Mouse (Mus musculus) limb, embryonic 13.5 days (tissue): ENCODE results near the gene Gcnt1. TPM values are rescaled to one million over a fixed set of nuclear protein-coding genes. Genes with fewer than 3 reads are reported as not detected.

ENCODE experiments used
- ATAC-seq: fragments of 200-750 bp; cut with Nextera tagmentation; 2 replicates; pipeline ENCODE4 v1.8.0; 2017; ENCODE audit warnings: low read depth, moderate number of reproducible peaks, moderate TSS enrichment; ENCODE audit not compliant: low FRiP score
- H3K27ac ChIP-seq: fragments of 300-500 bp; sonication (generic); 2 replicates; pipeline ENCODE4 v1.5.1; 2015; ENCODE audit warnings: inconsistent platforms, mild to moderate bottlenecking, moderate library complexity
- H3K27me3 ChIP-seq: fragments of 300-500 bp; sonication (generic); 2 replicates; pipeline ENCODE4 v1.6.1; 2015; ENCODE audit warnings: mild to moderate bottlenecking, inconsistent platforms
- H3K36me3 ChIP-seq: fragments of 300-500 bp; sonication (generic); 2 replicates; pipeline ENCODE4 v1.6.1; 2015; ENCODE audit warnings: inconsistent platforms, mild to moderate bottlenecking, moderate library complexity
- H3K4me1 ChIP-seq: fragments of 300-500 bp; sonication (generic); 2 replicates; pipeline ENCODE4 v1.6.1; 2015; ENCODE audit warnings: inconsistent platforms
- H3K4me2 ChIP-seq: fragments of 300-500 bp; sonication (generic); replicated peaks from 2 replicates; pipeline ENCODE4 v1.6.1; 2015; ENCODE audit warnings: inconsistent platforms, mild to moderate bottlenecking, moderate library complexity
- H3K4me3 ChIP-seq: fragments of 300-500 bp; sonication (generic); 2 replicates; pipeline ENCODE4 v1.5.1; 2015; ENCODE audit warnings: moderate library complexity, mild to moderate bottlenecking, inconsistent platforms
- H3K9ac ChIP-seq: fragments of 300-500 bp; sonication (generic); 2 replicates; pipeline ENCODE4 v1.6.1; 2015; ENCODE audit warnings: mild to moderate bottlenecking, inconsistent platforms
- H3K9me3 ChIP-seq: fragments of 300-500 bp; sonication (generic); 2 replicates; pipeline ENCODE4 v1.6.1; 2016; ENCODE audit warnings: inconsistent platforms
- WGBS: fragments of 180-500 bp; shearing (Covaris S2); methylation state at CpG from one replicate; pipeline ENCODE4 v1.1.7; 2015; 5-methylcytosine and 5-hydroxymethylcytosine counted together
- polyA plus RNA-seq: library from polyadenylated mRNA; unstranded; fragments of >200 nt; fragmentation: Nextera tagmentation; extraction: Ambion mirVana; gene quantifications from 2 replicates; pipeline ENCODE4 v1.2.1, GENCODE M21; 2015

The Gcnt1 gene
- polyA plus RNA-seq, 1 experiment from 2014 or later, result 4.9 TPM

DNA sequence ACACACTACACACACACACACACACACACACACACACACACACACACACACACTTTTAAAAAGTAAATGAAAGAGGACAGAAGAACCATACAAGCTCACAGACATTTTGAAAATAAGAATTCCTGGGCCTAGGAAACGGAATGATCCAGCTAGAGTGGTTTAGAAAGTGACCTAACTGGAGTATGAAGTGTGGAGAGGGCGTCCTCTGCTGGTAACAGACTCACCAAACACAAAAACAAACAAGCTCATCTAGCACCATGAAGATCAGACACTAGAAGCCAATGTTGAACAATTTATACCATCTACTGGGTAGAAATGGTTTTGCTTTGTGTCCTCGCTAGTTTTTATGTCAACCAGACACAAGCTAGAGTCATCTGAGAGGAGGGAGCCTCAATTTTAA, 7.9 kb downstream of the Gcnt1 start:
- Histone ChIP-seq H3K27me3 (no peaks in the 10 kb centered on the region), H3K36me3 (no peaks in the 10 kb centered on the region), H3K9me3 (no peaks in the 10 kb centered on the region), H3K4me1 (no peaks in the 10 kb centered on the region), H3K4me2 (no peak overlapping the region), H3K4me3 (no peak overlapping the region), H3K9ac (no peak overlapping the region), H3K27ac (no peak overlapping the region)
- no peak for ATAC-seq
- 43% methylated on average over 3 of the region's 3 CpGs for WGBS

GRCm38 (mm10) chr19:17361181-17361580, 11.5 kb downstream of the Gcnt1 start:
- H3K36me3 ChIP-seq, result no peaks in the 10 kb centered on the region
- H3K4me3 ChIP-seq, result no peak overlapping the region
- no peak overlapping the region for H3K4me2 ChIP-seq
- H3K27ac ChIP-seq, result no peak overlapping the region
- H3K4me1 ChIP-seq, result 0 out of 2 replicates have a peak, but pooled peaks cover 3% of the 10 kb centered on the region
- 89% methylated on average over 2 of the region's 2 CpGs for WGBS
- H3K9ac ChIP-seq, result no peak overlapping the region
- no peaks in the 10 kb centered on the region for H3K9me3 ChIP-seq
- no peak for ATAC-seq
- peaks cover 7% of the 10 kb centered on the region for H3K27me3 ChIP-seq

GRCm38 (mm10) chr19:17359315-17359890, 13.2 kb downstream of the Gcnt1 start:
- Histone ChIP-seq H3K9me3 (no peaks in the 10 kb centered on the region), H3K27me3 (peaks cover 11% of the 10 kb centered on the region), H3K4me1 (0 out of 2 replicates have a peak, but pooled peaks cover 9% of the 10 kb centered on the region), H3K4me2 (no peak overlapping the region), H3K36me3 (no peaks in the 10 kb centered on the region), H3K4me3 (no peak overlapping the region), H3K27ac (no peak overlapping the region), H3K9ac (no peak overlapping the region)
- 87% methylated on average over 14 of the region's 14 CpGs for whole genome bisulfite sequencing
- ATAC-seq, result no peak

- Histone ChIP-seq H3K27me3 (peaks cover 11% of the 10 kb centered on the region), H3K4me2 (no peak overlapping the region), H3K9ac (no peak overlapping the region), H3K4me3 (no peak overlapping the region), H3K9me3 (no peaks in the 10 kb centered on the region), H3K4me1 (0 out of 2 replicates have a peak, but pooled peaks cover 12% of the 10 kb centered on the region), H3K27ac (no peak overlapping the region), H3K36me3 (no peaks in the 10 kb centered on the region)
- ATAC-seq, result no peak
- 65% methylated on average over 3 of the region's 3 CpGs for WGBS
Measured at GRCm38 (mm10) chr19:17357391-17357790, 15.3 kb downstream of the Gcnt1 start.

DNA sequence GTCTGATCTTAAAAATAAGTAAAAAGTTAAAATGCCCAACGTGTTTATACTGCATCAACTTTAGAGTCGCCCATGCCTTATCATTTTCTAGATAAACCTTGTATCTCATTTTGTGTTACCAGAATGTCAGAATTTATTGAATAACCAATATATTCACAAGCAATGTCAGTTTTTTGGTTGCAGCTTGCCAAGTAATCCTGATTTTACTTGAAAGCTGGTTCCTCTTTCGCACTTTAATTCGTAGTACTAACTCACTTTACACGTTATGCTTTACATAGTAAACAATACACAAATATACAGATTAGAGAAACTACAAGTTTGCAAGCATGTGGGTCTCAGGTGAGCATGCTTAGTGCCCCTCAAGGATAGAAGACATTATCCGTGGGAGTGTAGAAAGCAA, 15.7 kb downstream of the Gcnt1 start:
- no peak overlapping the region for H3K27ac ChIP-seq
- H3K9me3 ChIP-seq, result no peaks in the 10 kb centered on the region
- H3K9ac ChIP-seq, result no peak overlapping the region
- no peaks in the 10 kb centered on the region for H3K36me3 ChIP-seq
- ATAC-seq, result no peak
- WGBS, result 71% methylated on average over 6 of the region's 6 CpGs
- peaks cover 11% of the 10 kb centered on the region for H3K27me3 ChIP-seq
- 0 out of 2 replicates have a peak, but pooled peaks cover 12% of the 10 kb centered on the region for H3K4me1 ChIP-seq
- H3K4me2 ChIP-seq, result peak overlapping the region; percentile 87
- no peak overlapping the region for H3K4me3 ChIP-seq

- H3K36me3 ChIP-seq, result no peaks in the 10 kb centered on the region
- H3K4me3 ChIP-seq, result peak overlapping the region; percentile 57
- H3K27ac ChIP-seq, result no peak overlapping the region
- H3K9ac ChIP-seq, result peak overlapping the region; percentile 69
- H3K4me2 ChIP-seq, result peak overlapping the region; percentile 87
- WGBS, result 1% methylated on average over 50 of the region's 50 CpGs
- ATAC-seq, result peak; percentile 93
- 0 out of 2 replicates have a peak, but pooled peaks cover 12% of the 10 kb centered on the region for H3K4me1 ChIP-seq
- H3K27me3 ChIP-seq, result peaks cover 11% of the 10 kb centered on the region
- H3K9me3 ChIP-seq, result no peaks in the 10 kb centered on the region
Measured at GRCm38 (mm10) chr19:17355950-17356867, 16.4 kb downstream of the Gcnt1 start.

- no peaks in the 10 kb centered on the region for H3K9me3 ChIP-seq
- no peak overlapping the region for H3K9ac ChIP-seq
- peak overlapping the region; percentile 57 for H3K4me3 ChIP-seq
- H3K36me3 ChIP-seq, result no peaks in the 10 kb centered on the region
- H3K27me3 ChIP-seq, result peaks cover 11% of the 10 kb centered on the region
- 52% methylated on average over 4 of the region's 4 CpGs for WGBS
- ATAC-seq, result no peak
- H3K4me2 ChIP-seq, result peak overlapping the region; percentile 87
- 0 out of 2 replicates have a peak, but pooled peaks cover 12% of the 10 kb centered on the region for H3K4me1 ChIP-seq
- no peak overlapping the region for H3K27ac ChIP-seq
Measured at GRCm38 (mm10) chr19:17355361-17355760, 17.3 kb downstream of the Gcnt1 start.

- peak overlapping the region; percentile 57 for H3K4me3 ChIP-seq
- H3K9me3 ChIP-seq, result no peaks in the 10 kb centered on the region
- H3K36me3 ChIP-seq, result no peaks in the 10 kb centered on the region
- H3K4me2 ChIP-seq, result peak overlapping the region; percentile 87
- H3K27ac ChIP-seq, result no peak overlapping the region
- peaks cover 11% of the 10 kb centered on the region for H3K27me3 ChIP-seq
- ATAC-seq, result no peak
- H3K9ac ChIP-seq, result no peak overlapping the region
- H3K4me1 ChIP-seq, result 0 out of 2 replicates have a peak, but pooled peaks cover 12% of the 10 kb centered on the region
- 44% methylated on average over 4 of the region's 4 CpGs for WGBS
Measured at GRCm38 (mm10) chr19:17354797-17355196, 17.8 kb downstream of the Gcnt1 start.

- no peak for ATAC-seq
- Histone ChIP-seq H3K4me3 (no peak overlapping the region), H3K9ac (no peak overlapping the region), H3K4me1 (0 out of 2 replicates have a peak, but pooled peaks cover 12% of the 10 kb centered on the region), H3K4me2 (peak overlapping the region; percentile 87), H3K27ac (no peak overlapping the region), H3K9me3 (no peaks in the 10 kb centered on the region), H3K36me3 (no peaks in the 10 kb centered on the region), H3K27me3 (peaks cover 11% of the 10 kb centered on the region)
- 63% methylated on average over 4 of the region's 4 CpGs for WGBS
Measured at GRCm38 (mm10) chr19:17354362-17354761, 18.3 kb downstream of the Gcnt1 start.

DNA sequence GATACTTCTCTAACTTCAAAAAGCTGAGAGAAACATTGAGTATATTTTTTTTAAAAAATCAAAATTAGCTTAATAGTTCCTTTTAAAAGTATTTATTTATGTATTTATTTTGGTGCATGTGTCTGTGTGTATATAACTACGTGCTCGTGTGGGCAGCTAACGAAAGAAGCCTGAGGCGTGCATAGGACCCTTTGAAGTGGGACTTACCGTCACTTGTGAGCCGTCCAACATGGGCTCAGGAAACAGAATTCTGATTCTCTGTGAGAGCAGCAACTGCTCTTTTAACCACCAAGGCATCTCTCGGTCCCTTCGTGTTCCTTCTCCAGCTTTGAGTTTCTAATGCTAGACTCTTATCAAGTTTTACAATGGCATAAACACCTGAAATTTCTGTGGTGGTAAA, 18.9 kb downstream of the Gcnt1 start:
- H3K4me2 ChIP-seq, result no peak overlapping the region
- no peaks in the 10 kb centered on the region for H3K9me3 ChIP-seq
- H3K27me3 ChIP-seq, result peaks cover 11% of the 10 kb centered on the region
- no peak for ATAC-seq
- H3K27ac ChIP-seq, result no peak overlapping the region
- no peak overlapping the region for H3K9ac ChIP-seq
- H3K4me1 ChIP-seq, result 0 out of 2 replicates have a peak, but pooled peaks cover 12% of the 10 kb centered on the region
- H3K4me3 ChIP-seq, result no peak overlapping the region
- 59% methylated on average over 8 of the region's 8 CpGs for WGBS
- H3K36me3 ChIP-seq, result no peaks in the 10 kb centered on the region

GRCm38 (mm10) chr19:17347852-17348251, 24.8 kb downstream of the Gcnt1 start:
- no peak for ATAC-seq
- H3K27ac ChIP-seq, result no peak overlapping the region
- no peaks in the 10 kb centered on the region for H3K27me3 ChIP-seq
- no peak overlapping the region for H3K4me3 ChIP-seq
- H3K4me1 ChIP-seq, result no peaks in the 10 kb centered on the region
- H3K4me2 ChIP-seq, result no peak overlapping the region
- H3K9ac ChIP-seq, result no peak overlapping the region
- no peaks in the 10 kb centered on the region for H3K9me3 ChIP-seq
- WGBS, result 95% methylated on average over 2 of the region's 2 CpGs
- no peaks in the 10 kb centered on the region for H3K36me3 ChIP-seq

- Histone ChIP-seq H3K4me1 (no peaks in the 10 kb centered on the region), H3K27me3 (no peaks in the 10 kb centered on the region)
Measured at GRCm38 (mm10) chr19:17346716-17347474, 25.7 kb downstream of the Gcnt1 start.

More at GRCm38 (mm10) chr19:17346716-17347474, 25.7 kb downstream of the Gcnt1 start:
- ATAC-seq, result no peak
- Histone ChIP-seq H3K9ac (no peak overlapping the region), H3K4me2 (no peak overlapping the region), H3K27ac (no peak overlapping the region), H3K36me3 (no peaks in the 10 kb centered on the region), H3K4me3 (no peak overlapping the region), H3K9me3 (no peaks in the 10 kb centered on the region)
- WGBS, result 90% methylated on average over 3 of the region's 3 CpGs
